Mouse (Mus musculus): ENCODE data around the gene Fam83b. TPM values are rescaled to one million over a fixed set of nuclear protein-coding genes. Genes with fewer than 3 reads are reported as not detected.

Gene Fam83b
- total RNA-seq, 1 experiment from 2014 or later: not detected

DNA sequence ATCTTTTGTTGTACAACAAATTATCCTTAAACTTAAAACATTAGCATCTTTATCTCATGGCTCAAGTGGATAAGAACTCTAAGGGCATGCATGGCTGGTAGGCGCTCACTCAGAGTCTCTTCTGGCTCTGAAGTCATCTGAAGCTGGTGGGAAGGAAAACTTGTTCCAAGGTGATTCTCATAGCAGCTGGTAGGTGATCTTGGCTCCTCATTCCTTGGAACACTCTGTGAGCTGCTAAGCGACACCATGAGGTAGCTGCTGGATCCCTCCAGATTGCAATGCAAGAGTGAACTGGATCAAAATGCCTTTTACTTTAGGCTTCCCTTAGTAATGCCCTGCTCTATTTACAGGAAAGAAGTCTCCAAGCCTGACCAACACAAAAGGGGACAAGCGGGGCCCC is 34.5 kb downstream of the Fam83b start:
- ATAC-seq (ENCODE audit: extremely low read depth, insufficient number of reproducible peaks, low FRiP score, poor library complexity, severe bottlenecking): no peak

DNA sequence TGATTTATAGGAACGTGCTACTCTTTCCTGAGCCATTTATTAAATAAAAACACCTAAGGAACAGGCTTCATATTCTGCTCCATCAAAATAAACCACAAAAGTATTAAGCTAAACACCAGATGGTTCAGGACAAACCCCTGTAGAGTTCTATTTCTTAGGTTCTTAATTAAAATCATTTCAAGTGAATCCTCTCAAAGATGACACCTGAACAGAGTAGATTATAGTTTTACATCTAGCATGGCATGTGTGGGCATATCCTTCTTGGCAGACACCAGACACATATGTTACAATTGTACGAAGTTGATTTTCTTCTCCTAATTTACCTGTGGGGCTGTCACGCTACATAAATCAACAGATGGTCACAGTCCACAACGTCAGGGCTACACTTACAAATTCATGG is 35.5 kb downstream of the Fam83b start:
- no peak for ATAC-seq (ENCODE audit: extremely low read depth, insufficient number of reproducible peaks, low FRiP score, poor library complexity, severe bottlenecking)

DNA sequence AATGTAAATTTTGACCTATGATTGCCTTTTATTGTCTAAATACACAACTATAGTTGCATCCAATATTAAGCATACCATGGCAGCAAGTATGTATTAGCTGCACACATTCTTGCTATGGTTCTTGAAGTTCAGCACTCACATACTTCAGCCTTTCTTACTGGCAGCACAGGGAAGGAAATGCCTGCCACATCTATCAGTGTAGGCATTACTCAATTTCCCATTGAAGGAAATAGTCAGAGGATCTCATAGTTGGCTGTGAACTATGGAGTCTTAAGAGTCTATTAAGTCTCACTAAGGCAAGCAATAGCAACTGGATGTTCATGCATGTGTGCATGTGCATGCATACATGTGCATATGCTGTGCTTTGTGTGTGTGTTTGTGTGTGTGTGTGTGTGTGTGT is 41.3 kb downstream of the Fam83b start:
- no peak for ATAC-seq (ENCODE audit: extremely low read depth, insufficient number of reproducible peaks, low FRiP score, poor library complexity, severe bottlenecking)

DNA sequence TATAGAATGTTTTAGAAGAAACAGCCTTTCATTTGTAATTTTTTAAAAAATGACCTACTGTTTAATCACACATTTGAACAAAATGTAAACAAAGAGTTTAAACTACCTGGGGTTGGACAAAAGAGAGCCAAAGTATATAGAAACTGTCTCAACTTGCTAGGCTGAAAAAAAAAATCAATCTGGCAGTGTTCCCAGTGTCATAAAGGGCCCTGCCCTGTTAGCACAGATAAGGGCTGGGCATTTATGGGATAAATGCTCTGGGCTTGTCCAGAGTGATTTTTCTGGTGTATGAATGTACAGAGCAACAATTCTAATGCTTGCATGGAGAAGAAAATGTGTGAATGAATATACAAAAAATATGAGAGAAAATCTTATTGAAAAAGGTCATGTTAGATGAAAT is 43.8 kb downstream of the Fam83b start:
- no peak for ATAC-seq (ENCODE audit: extremely low read depth, insufficient number of reproducible peaks, low FRiP score, poor library complexity, severe bottlenecking)

DNA sequence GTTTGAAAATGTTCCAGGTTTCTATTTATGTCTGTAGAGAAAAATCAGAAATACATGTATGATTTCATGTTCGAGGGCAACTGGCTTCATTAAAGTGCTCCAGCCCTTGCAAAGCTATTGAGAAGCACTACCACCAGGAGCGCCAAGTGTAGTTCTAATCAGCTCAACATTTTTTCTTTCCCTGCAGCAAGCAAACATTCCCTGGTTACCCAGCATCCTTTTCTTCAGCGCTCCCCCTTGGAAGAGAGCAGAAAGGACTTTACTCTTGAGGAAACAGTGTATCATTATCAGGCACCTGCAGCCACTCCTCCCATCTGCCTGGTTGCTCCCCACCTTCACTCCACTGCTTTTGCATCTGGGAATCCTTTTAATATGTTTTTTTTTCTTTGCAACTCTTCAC is 45.3 kb downstream of the Fam83b start:
- no peak for ATAC-seq (ENCODE audit: extremely low read depth, insufficient number of reproducible peaks, low FRiP score, poor library complexity, severe bottlenecking)

DNA sequence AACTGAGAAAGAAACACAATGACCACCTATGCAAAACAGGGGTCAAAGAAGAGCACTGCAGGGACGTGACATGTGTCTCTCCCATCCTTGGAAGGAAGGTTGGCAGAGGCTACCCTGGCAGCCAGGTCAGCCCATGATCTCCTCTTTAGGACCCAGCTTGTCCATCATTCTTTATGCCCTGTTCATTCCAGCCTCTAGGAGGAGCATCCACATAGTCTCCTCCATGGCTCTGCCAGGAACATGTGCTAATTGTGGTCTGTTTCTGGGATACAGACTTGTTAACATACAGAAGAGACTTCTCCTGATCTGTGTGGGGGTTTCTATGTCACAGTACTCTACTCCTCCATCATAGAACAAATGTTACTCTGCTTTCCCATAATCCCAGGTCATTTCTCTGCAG is 48.3 kb downstream of the Fam83b start:
- ATAC-seq (ENCODE audit: extremely low read depth, insufficient number of reproducible peaks, low FRiP score, poor library complexity, severe bottlenecking): no peak

DNA sequence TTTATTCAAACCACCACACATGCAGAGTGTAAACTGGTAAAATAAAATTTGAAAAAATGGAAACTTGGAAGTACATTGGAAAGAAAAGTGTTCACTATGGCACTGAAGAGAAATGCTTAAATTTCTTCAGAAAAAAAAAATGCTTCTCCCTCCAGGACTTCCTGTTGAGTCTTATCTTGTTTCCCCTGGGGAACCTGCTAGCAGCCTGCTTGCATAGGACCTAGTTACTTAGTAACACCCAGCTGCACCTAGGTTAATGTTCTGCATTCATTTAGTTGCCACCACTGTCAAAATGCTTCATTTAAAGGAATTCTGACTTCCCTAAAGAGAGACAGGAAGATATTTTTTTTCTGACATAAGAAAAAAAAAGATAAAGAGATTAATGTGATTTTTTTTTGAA is 61.3 kb downstream of the Fam83b start:
- no peak for ATAC-seq (ENCODE audit: extremely low read depth, insufficient number of reproducible peaks, low FRiP score, poor library complexity, severe bottlenecking)

DNA sequence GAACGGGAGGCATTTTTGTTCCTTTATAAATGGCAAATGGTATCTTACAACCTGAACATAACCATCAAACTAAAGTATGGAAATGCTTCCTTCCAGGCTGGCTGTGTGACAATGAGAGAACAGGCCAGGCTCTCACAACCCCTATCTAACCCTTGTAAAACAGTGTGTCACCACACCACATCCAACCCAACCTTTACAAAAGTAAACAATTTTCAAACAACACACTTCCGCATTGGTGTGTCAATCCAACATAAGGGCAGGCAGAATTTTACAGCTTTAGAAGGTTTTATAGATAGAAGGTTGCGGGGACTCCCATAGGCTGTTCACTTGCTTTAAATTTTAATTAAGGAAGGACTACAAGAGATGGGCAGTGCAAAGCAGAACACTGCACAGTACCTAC is 77.2 kb downstream of the Fam83b start:
- ATAC-seq (ENCODE audit: extremely low read depth, insufficient number of reproducible peaks, low FRiP score, poor library complexity, severe bottlenecking): no peak

DNA sequence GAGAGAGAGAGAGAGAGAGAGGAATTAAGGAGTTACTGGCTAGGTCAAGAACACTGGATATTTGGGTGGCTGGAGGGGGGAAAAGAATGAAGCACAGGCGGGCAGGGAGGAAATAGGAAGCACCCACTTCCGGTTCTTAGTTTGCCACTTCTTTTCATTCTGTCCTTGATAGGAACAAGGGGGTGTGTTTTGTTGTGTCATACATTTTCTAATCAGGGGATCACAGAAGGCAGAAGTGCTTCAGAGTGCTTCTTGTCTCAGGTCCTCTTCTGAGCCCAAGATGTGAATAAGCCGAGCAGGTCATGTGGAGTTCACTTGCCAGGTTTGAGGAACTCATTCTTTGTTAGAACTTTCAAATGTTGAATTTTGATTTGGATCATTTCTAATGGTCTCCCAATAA is 86.8 kb downstream of the Fam83b start:
- no peak for ATAC-seq (ENCODE audit: extremely low read depth, insufficient number of reproducible peaks, low FRiP score, poor library complexity, severe bottlenecking)

DNA sequence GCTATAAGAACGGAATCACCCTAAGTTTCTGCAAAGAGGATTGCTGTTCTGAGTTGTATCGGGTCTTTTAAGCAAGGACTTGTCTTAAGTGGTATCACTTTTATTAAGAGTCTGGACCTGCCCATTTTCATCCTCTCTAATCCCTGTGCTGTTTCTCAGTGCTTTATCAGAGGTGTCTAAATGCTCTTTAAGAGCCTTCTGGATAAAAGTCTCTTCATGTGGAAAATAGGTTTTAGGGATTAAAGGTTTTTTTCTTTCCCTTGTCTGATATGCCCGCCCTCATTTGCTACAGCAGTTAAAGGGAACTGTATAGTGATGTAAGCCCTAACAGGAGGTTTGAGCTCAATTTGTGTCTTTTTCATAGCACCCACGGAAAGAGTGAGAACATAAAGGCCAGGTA is 97.4 kb downstream of the Fam83b start:
- ATAC-seq (ENCODE audit: extremely low read depth, insufficient number of reproducible peaks, low FRiP score, poor library complexity, severe bottlenecking): no peak

DNA sequence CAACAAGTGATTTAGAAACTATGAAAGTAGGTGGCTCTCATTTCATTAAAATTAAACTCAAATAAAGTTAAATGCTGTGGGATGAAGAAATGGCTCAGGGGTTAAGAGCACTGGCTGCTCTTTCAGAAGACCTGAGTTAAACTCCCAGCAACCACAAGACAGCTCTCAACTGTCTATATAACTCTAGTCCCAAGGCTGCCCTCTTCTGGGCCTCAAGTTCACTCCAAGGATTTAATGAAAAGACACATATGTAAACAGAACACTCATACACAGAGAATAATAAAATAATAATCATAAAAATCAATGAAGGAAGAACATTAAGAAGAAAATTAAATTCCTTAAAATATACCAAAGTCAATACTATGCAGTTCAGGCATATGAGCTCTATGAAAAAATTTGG is 105.4 kb downstream of the Fam83b start:
- no peak for ATAC-seq (ENCODE audit: extremely low read depth, insufficient number of reproducible peaks, low FRiP score, poor library complexity, severe bottlenecking)

DNA sequence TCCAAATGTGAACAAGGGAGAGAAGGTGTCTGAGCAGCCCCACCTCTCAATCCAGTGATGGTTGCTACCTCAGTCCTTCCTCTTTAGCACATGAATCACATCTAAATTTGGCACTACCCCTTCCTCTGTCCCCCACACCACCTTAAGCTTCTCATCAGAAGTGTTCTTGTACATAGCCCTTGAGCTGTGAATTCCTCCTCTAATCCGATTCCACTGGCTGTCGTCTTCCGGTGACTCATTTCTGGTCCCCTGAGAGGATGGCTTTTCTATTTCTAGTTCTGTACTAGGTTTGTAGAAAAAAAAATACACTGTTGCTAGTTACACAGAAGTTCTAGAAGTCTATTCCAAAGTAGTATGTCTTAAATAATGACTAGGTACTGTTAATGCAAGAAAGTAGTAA is 111.2 kb downstream of the Fam83b start:
- ATAC-seq (ENCODE audit: extremely low read depth, insufficient number of reproducible peaks, low FRiP score, poor library complexity, severe bottlenecking): no peak

Other genes starting within 250 kb of the Fam83b start
- 7.4 and 8.5 TPM in 2 replicates for gene Hcrtr2, start 243.3 kb downstream of the Fam83b start, total RNA-seq (2017)